Mouse (Mus musculus) forebrain, embryonic 14.5 days (tissue): Measurements from ENCODE around the gene Pgm5. TPM values are rescaled to one million over a fixed set of nuclear protein-coding genes. Genes with fewer than 3 reads are reported as not detected.

Experiments
- ATAC-seq: fragments of 200-750 bp; cut with Nextera tagmentation; 2 replicates; pipeline ENCODE4 v1.8.0; 2017; ENCODE audit warnings: mild to moderate bottlenecking, moderate library complexity
- DNase-seq: peaks from one replicate; pipeline ENCODE4 v3.0.0-alpha.2; 2015; ENCODE audit warnings: low spot score
- H3K27ac ChIP-seq: fragments of 300-500 bp; sonication (generic); 2 replicates; pipeline ENCODE4 v1.5.1; 2014; ENCODE audit warnings: low read depth, mild to moderate bottlenecking, control low read depth, low read length, moderate library complexity
- H3K27me3 ChIP-seq: fragments of 300-500 bp; sonication (generic); replicated peaks from 2 replicates; pipeline ENCODE4 v1.6.1; 2014; ENCODE audit warnings: low read length, control low read depth, mixed read lengths; ENCODE audit not compliant: control insufficient read depth, insufficient read depth
- H3K36me3 ChIP-seq: fragments of 300-500 bp; sonication (generic); 2 replicates; pipeline ENCODE4 v1.6.1; 2014; ENCODE audit warnings: low read length, control low read depth; ENCODE audit not compliant: control insufficient read depth, insufficient read depth
- H3K4me1 ChIP-seq: fragments of 300-500 bp; sonication (generic); 2 replicates; pipeline ENCODE4 v1.6.1; 2014; ENCODE audit warnings: antibody characterized with exemption, low read length, control low read depth; ENCODE audit not compliant: control insufficient read depth, insufficient read depth
- H3K4me2 ChIP-seq: fragments of 300-500 bp; sonication (generic); 2 replicates; pipeline ENCODE4 v1.6.1; 2014; ENCODE audit warnings: mild to moderate bottlenecking, control low read depth, low read length
- H3K4me3 ChIP-seq: fragments of 300-500 bp; sonication (generic); 2 replicates; pipeline ENCODE4 v1.5.1; 2014; ENCODE audit warnings: low read depth, low read length, control low read depth
- H3K9ac ChIP-seq: fragments of 300-500 bp; sonication (generic); 2 replicates; pipeline ENCODE4 v1.6.1; 2014; ENCODE audit warnings: mild to moderate bottlenecking, low read length, control low read depth, moderate library complexity
- H3K9me3 ChIP-seq: fragments of 300-500 bp; sonication (generic); replicated peaks from 2 replicates; pipeline ENCODE4 v1.6.1; 2016; ENCODE audit warnings: low read length, control low read depth, mixed read lengths; ENCODE audit not compliant: control insufficient read depth
- WGBS: fragments of 180-500 bp; shearing (Covaris S2); extraction: QIAGEN DNeasy Blood & Tissue Kit; methylation state at CpG from one replicate; pipeline ENCODE4 v1.1.7; 2014; 5-methylcytosine and 5-hydroxymethylcytosine counted together
- polyA plus RNA-seq: library from polyadenylated mRNA; unstranded; fragments of >200 nt; fragmentation: Nextera tagmentation; extraction: Ambion mirVana; gene quantifications from 2 replicates; pipeline ENCODE4 v1.2.1, GENCODE M21; 2014

The Pgm5 gene
- polyA plus RNA-seq, 1 experiment from 2014 or later, result 0.25 TPM

GRCm38 (mm10) chr19:24676429-24676828 lies 185.2 kb downstream of the Pgm5 start:
- H3K4me2 ChIP-seq, result no peak overlapping the region
- no peak for ATAC-seq
- H3K9ac ChIP-seq, result no peak overlapping the region
- H3K27ac ChIP-seq, result no peak overlapping the region
- no peak overlapping the region for H3K4me3 ChIP-seq
- H3K27me3 ChIP-seq, result no peaks in the 10 kb centered on the region
- 91% methylated on average over 7 of the region's 7 CpGs for WGBS
- H3K36me3 ChIP-seq, result no peaks in the 10 kb centered on the region
- H3K9me3 ChIP-seq, result no peaks in the 10 kb centered on the region
- no peak for DNase-seq
- no peaks in the 10 kb centered on the region for H3K4me1 ChIP-seq

DNA sequence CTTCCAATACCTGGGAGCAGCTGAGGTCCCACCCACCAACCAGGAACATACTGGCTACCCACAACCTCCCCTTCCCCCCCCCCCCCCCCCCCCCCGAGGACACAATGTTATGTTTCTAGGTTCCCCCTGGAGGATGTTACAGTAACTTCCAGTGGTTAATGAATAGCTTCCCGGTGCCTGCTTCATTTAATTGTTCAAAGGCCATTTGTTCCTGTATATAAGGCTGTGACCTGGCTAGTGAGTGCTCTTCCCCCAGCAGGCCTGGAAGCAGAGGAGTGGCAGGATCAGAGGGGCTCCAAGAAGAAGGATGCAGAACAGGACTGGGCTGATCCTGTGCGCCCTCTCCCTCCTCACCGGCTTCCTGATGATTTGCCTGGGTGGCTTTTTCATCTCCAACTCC lies 187.9 kb downstream of the Pgm5 start, which contains the start of gene Tmem252:
TSS of gene Tmem252 (plus strand) at position 247 of the 400 bp plus-strand sequence.
- H3K4me2 ChIP-seq, result no peak within 1 kb of the TSS
- 68% methylated on average over 4 of the region's 4 CpGs for WGBS
- H3K9me3 ChIP-seq, result no peaks in the 10 kb centered on the region
- H3K4me3 ChIP-seq, result no peak within 1 kb of the TSS
- DNase-seq, result no peak
- H3K4me1 ChIP-seq, result no peaks in the 10 kb centered on the region
- H3K27ac ChIP-seq, result peak within 1 kb of the TSS; percentile 30; the same call in 1 of the 2 replicates
- no peak within 1 kb of the TSS for H3K9ac ChIP-seq
- no peaks in the 10 kb centered on the region for H3K27me3 ChIP-seq
- no peaks in the 10 kb centered on the region for H3K36me3 ChIP-seq
- ATAC-seq, result no peak

GRCm38 (mm10) chr19:24673331-24673730 lies 188.3 kb downstream of the Pgm5 start:
- H3K4me1 ChIP-seq, result no peaks in the 10 kb centered on the region
- H3K27me3 ChIP-seq, result no peaks in the 10 kb centered on the region
- H3K9me3 ChIP-seq, result no peaks in the 10 kb centered on the region
- H3K36me3 ChIP-seq, result no peaks in the 10 kb centered on the region
- no peak overlapping the region for H3K27ac ChIP-seq
- WGBS, result 88% methylated on average over 10 of the region's 10 CpGs
- ATAC-seq (no peak), DNase-seq (no peak)
- H3K4me2 ChIP-seq, result no peak overlapping the region
- H3K9ac ChIP-seq, result no peak overlapping the region
- H3K4me3 ChIP-seq, result no peak overlapping the region

DNA sequence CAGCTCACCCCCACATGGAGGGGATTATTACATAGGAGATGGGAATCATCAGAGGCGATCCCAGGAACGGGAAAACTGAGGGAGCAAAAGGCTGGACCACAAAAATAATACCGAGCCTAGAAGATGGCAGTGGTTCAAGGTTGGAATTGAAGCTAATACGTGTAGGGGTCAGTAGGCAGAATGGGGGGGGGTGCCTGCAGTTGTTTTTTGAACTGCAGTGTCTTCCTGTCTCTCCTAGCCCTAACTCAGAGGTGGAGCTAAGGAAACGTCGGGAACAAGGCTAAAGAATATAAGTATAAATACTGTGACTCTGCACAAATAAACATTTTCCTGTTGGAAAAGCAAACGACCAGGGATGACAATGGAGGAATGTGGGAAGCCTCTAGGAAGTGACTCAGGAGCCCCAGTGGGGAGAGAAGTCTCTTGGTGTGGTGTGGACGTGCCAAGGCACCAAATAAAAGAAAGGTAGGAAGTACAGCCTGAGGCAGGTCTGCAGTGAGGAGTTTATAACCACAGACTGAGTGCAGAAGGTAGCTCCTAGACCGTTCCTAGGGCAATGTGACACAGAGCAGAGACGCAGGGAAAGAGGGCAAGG lies 189.2 kb downstream of the Pgm5 start:
- Histone ChIP-seq H3K4me2 (no peak overlapping the region), H3K4me3 (no peak overlapping the region), H3K9ac (no peak overlapping the region), H3K27me3 (no peaks in the 10 kb centered on the region), H3K9me3 (no peaks in the 10 kb centered on the region), H3K36me3 (no peaks in the 10 kb centered on the region), H3K27ac (peak overlapping the region; percentile 30; the same call in 1 of the 2 replicates), H3K4me1 (no peaks in the 10 kb centered on the region)
- 80% methylated on average over 10 of the region's 10 CpGs for WGBS
- DNase-seq (no peak), ATAC-seq (no peak)

GRCm38 (mm10) chr19:24671571-24671970 lies 190.1 kb downstream of the Pgm5 start:
- Histone ChIP-seq H3K9me3 (no peaks in the 10 kb centered on the region), H3K36me3 (no peaks in the 10 kb centered on the region), H3K27ac (no peak overlapping the region), H3K4me2 (no peak overlapping the region), H3K27me3 (no peaks in the 10 kb centered on the region), H3K4me1 (no peaks in the 10 kb centered on the region), H3K4me3 (no peak overlapping the region), H3K9ac (no peak overlapping the region)
- DNase-seq, result no peak
- ATAC-seq, result no peak
- 68% methylated on average over 3 of the region's 3 CpGs for WGBS

DNA sequence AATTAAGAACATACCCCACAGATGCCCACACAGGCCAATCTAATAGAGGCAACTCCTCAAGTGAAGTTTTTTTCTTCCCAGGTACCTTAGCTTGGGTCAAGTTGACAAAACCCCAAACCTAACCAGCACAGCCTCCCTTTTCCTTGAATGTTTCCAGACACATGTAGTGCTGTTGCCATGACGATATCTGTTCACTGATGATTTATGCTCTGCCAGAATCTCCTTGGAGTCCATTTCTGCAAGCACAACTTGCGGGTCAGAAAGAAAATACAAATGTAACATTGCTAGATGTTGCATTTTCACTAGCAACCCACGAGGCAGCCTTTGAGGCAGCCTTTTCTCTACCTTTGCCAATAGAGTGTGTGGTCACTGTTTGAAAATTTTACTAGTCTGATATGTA lies 194.1 kb downstream of the Pgm5 start:
- no peaks in the 10 kb centered on the region for H3K27me3 ChIP-seq
- H3K4me3 ChIP-seq, result no peak overlapping the region
- H3K9me3 ChIP-seq, result no peaks in the 10 kb centered on the region
- no peaks in the 10 kb centered on the region for H3K4me1 ChIP-seq
- DNase-seq (peak; percentile 20), ATAC-seq (no peak)
- H3K36me3 ChIP-seq, result no peaks in the 10 kb centered on the region
- 77% methylated on average over 3 of the region's 3 CpGs for WGBS
- H3K9ac ChIP-seq, result no peak overlapping the region
- no peak overlapping the region for H3K27ac ChIP-seq
- H3K4me2 ChIP-seq, result no peak overlapping the region

DNA sequence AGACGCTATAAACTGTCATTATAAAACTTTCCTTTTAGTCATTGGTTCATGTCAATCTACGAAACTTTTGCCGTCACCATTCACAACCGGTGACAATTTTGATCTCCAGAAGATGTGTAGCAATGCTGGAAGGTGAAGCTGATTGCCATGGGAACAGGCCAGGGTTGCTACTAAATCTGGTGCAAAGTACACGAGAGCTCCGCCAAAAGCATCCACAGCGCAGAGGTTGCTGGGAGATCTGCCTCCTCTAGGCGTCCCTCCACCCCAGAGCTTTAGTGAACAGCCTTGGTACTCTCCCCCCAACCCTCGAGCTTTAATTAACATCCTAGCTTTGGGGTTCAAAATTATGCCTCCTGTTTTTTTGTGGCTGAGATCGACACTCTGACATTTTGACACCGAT lies 195.9 kb downstream of the Pgm5 start:
- Histone ChIP-seq H3K9me3 (no peaks in the 10 kb centered on the region), H3K4me3 (no peak overlapping the region), H3K36me3 (no peaks in the 10 kb centered on the region), H3K4me1 (no peaks in the 10 kb centered on the region), H3K9ac (no peak overlapping the region), H3K27ac (no peak overlapping the region), H3K27me3 (no peaks in the 10 kb centered on the region), H3K4me2 (no peak overlapping the region)
- DNase-seq (no peak), ATAC-seq (no peak)
- 75% methylated on average over 11 of the region's 11 CpGs for WGBS

DNA sequence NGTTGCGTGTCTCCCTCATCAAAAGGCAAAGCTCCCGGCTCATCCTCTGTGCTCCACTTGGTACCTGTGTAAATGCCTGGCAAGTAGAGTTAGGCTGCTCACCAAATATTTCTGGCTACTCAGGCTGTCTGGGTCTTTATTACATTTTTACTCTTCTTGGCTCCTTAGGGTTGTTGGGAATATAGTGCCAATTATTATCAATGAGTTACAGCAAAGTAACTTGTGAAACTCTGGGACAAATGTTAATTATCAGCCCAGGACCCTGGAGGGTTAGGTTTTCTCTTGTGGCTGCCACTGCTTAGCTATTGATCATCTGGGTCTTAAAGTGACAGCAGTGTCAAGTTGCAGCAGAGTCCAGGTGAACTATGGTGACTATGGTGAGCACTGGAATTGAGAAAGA lies 199.3 kb downstream of the Pgm5 start:
- H3K27ac ChIP-seq, result no peak overlapping the region
- no peak overlapping the region for H3K9ac ChIP-seq
- no peak overlapping the region for H3K4me2 ChIP-seq
- 93% methylated on average over 2 of the region's 2 CpGs for WGBS
- DNase-seq (no peak), ATAC-seq (no peak)
- no peak overlapping the region for H3K4me3 ChIP-seq
- H3K4me1 ChIP-seq, result no peaks in the 10 kb centered on the region
- H3K36me3 ChIP-seq, result no peaks in the 10 kb centered on the region
- H3K9me3 ChIP-seq, result no peaks in the 10 kb centered on the region
- no peaks in the 10 kb centered on the region for H3K27me3 ChIP-seq

DNA sequence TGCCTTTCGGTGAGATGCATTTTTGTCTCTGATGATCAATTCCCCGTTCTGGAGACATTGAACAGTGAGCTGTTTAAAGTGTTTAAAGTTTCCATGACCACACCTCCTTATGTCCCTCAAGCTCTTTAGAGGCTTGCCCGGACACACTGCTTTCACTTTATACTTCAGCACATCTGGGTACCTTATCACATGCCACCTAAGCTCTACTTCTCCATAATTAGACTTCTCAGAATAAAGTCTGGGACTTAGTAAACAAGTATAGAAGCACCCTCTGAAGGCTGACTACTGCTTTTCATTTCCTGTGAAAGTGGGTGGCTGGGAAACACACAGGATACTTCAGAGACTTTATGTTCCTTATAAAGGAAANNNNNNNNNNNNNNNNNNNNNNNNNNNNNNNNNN lies 204.7 kb downstream of the Pgm5 start:
- DNase-seq (no peak), ATAC-seq (no peak)
- H3K27me3 ChIP-seq, result no peaks in the 10 kb centered on the region
- H3K9ac ChIP-seq, result no peak overlapping the region
- H3K4me2 ChIP-seq, result no peak overlapping the region
- no peaks in the 10 kb centered on the region for H3K9me3 ChIP-seq
- no peaks in the 10 kb centered on the region for H3K36me3 ChIP-seq
- 82% methylated on average over 3 of the region's 3 CpGs for WGBS
- peaks cover 6% of the 10 kb centered on the region; the same call in 1 of the 2 replicates for H3K4me1 ChIP-seq
- no peak overlapping the region for H3K4me3 ChIP-seq
- no peak overlapping the region for H3K27ac ChIP-seq
